Mouse (Mus musculus) left cerebral cortex, postnatal 36 days (tissue): ENCODE data around the gene Ccdc28b. TPM values are rescaled to one million over a fixed set of nuclear protein-coding genes. Genes with fewer than 3 reads are reported as not detected.

ENCODE experiments used
- total RNA-seq, 2 experiments: library from RNA; stranded (reverse); gene quantifications; 2 replicates each; pipeline ENCODE4 v1.2.3; 2021

Ccdc28b gene
- total RNA-seq, 2 experiments from 2014 or later = 53.7 to 60.8 TPM

Other genes starting within 250 kb of the Ccdc28b start
- gene Zbtb8a, start 245.8 kb downstream of the Ccdc28b start, total RNA-seq = 1 to 10 TPM; 4.7 to 6.5 TPM
- gene Zbtb8b, start 183.1 kb downstream of the Ccdc28b start, total RNA-seq = 1 to 10 TPM; 4.3 to 4.9 TPM
- 10 to 100 TPM; 56.3 to 62.4 TPM for gene Bsdc1, start 162.4 kb downstream of the Ccdc28b start, total RNA-seq
- under 1 TPM; 0.42 to 0.52 TPM for gene Tssk3, start 132.9 kb downstream of the Ccdc28b start, total RNA-seq
- not detected for gene Fam229a, start 132.8 kb downstream of the Ccdc28b start, total RNA-seq
- 100 to 1,000 TPM; 150 to 174 TPM for gene Marcksl1, start 110.4 kb downstream of the Ccdc28b start, total RNA-seq
- 10 to 100 TPM; 27.0 to 27.4 TPM for gene Hdac1, start 81.2 kb downstream of the Ccdc28b start, total RNA-seq
- 1 to 10 TPM; 2.1 to 2.6 TPM for gene Lck, start 50.3 kb downstream of the Ccdc28b start, total RNA-seq
- not detected for gene Fam167b, start 45.4 kb downstream of the Ccdc28b start, total RNA-seq
- 100 to 1,000 TPM; 121 to 140 TPM for gene Eif3i, start 23.3 kb downstream of the Ccdc28b start, total RNA-seq
- 10 to 100 TPM; 92.2 to 93.7 TPM for gene Tmem234, start 23.3 kb downstream of the Ccdc28b start, total RNA-seq
- gene Dcdc2b, start 9.7 kb downstream of the Ccdc28b start, total RNA-seq = 1 to 10 TPM; 2.9 to 7.7 TPM
- gene Iqcc, start 4.8 kb downstream of the Ccdc28b start, total RNA-seq = 10 to 100 TPM; 27.5 to 36.2 TPM
- 10 to 100 TPM; 40.2 to 45.3 TPM for gene Txlna, start 17.1 kb upstream of the Ccdc28b start, total RNA-seq
- 100 to 1,000 TPM in 1 of 2 experiments, 10 to 100 TPM in 1; 93.3 to 101 TPM for gene Kpna6, start 48.8 kb upstream of the Ccdc28b start, total RNA-seq
- 10 to 100 TPM; 10.3 to 18.0 TPM for gene Tmem39b, start 72.9 kb upstream of the Ccdc28b start, total RNA-seq
- 10 to 100 TPM; 85.2 to 94.1 TPM for gene Khdrbs1, start 118.4 kb upstream of the Ccdc28b start, total RNA-seq
- gene Ptp4a2, start 187.3 kb upstream of the Ccdc28b start, total RNA-seq = 100 to 1,000 TPM; 119 to 127 TPM